Mouse (Mus musculus): ENCODE measurements around the gene Lrtm1. TPM values are rescaled to one million over a fixed set of nuclear protein-coding genes. Genes with fewer than 3 reads are reported as not detected.
A peak's percentile ranks its signal among the peaks of the same experiment; 100 is the strongest.

The Lrtm1 gene
- total RNA-seq (2014; rRNA removed) (3.4 and 11.0 TPM in 2 replicates), polyA plus RNA-seq (2012; rRNA removed) (10.2 and 11.9 TPM in 2 replicates)

DNA sequence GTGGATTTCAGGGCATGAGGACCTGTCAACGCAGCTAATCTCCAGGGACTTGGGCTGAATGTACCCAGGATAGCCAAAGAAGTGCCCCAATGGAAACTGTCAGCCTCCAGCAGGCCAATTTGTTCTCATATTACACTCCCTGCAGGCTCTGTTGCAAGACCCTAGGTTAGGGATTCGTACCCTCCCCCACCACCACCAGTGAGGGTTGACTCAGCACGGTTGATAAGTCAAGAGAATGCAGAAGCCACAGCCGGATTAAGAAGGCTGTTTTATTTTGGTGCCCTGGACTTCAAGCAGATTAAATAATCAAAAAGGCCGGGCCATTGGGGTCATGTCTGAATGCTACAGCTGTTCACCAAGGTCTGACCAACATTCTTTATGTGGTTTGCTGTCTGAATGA is at the start of gene Lrtm1:
Lrtm1 (plus strand) TSS at position 326 of the 400 bp plus-strand sequence.
- 10% methylated on average over 5 of the region's 5 CpGs for WGBS
- Histone ChIP-seq H3K4me3 (ENCODE audit: insufficient read depth, low read depth, low read length) (no peak within 1 kb of the TSS; the same call in 1 of the 2 replicates), H3K36me3 (ENCODE audit: control insufficient read depth, insufficient read depth, low read length) (no peaks in the 10 kb centered on the region), H3K9ac (ENCODE audit: low read depth, low read length) (no peak within 1 kb of the TSS), H3K27me3 (ENCODE audit: control insufficient read depth, insufficient read depth, low read length) (no peaks in the 10 kb centered on the region), H3K27ac (replicated peaks; ENCODE audit: insufficient read depth, low read depth, low read length) (peak within 1 kb of the TSS; percentile 22; the same call in 1 of the 2 replicates), H3K79me2 (ENCODE audit: control insufficient read depth, insufficient read depth, low read length) (no peaks in the 10 kb centered on the region), H3K4me1 (ENCODE audit: control insufficient read depth, insufficient read depth, low read length) (peaks cover 13% of the 10 kb centered on the region)
- TF ChIP-seq CTCF (IDR thresholded peaks at IDR 0.05; ENCODE audit: low read depth, low read length): no peak
- TF ChIP-seq POLR2A (IDR thresholded peaks at IDR 0.05; ENCODE audit: extremely low read depth, insufficient read depth, low read length): no peak
- peak; percentile 83 for DNase-seq (ENCODE audit: extremely low read depth, low read depth, low spot score)

- H3K79me2 ChIP-seq (ENCODE audit: control insufficient read depth, insufficient read depth, low read length): no peaks in the 10 kb centered on the region
- H3K36me3 ChIP-seq (ENCODE audit: control insufficient read depth, insufficient read depth, low read length): no peaks in the 10 kb centered on the region
- no peaks in the 10 kb centered on the region for H3K27me3 ChIP-seq (ENCODE audit: control insufficient read depth, insufficient read depth, low read length)
- H3K27ac ChIP-seq (replicated peaks; ENCODE audit: insufficient read depth, low read depth, low read length): no peak overlapping the region
- H3K9ac ChIP-seq (ENCODE audit: low read depth, low read length): no peak overlapping the region
- H3K4me1 ChIP-seq (ENCODE audit: control insufficient read depth, insufficient read depth, low read length): no peaks in the 10 kb centered on the region
- no peak for DNase-seq (ENCODE audit: extremely low read depth, low read depth, low spot score)
- 81% methylated on average over 4 of the region's 4 CpGs for WGBS
- no peak for TF ChIP-seq POLR2A (IDR thresholded peaks at IDR 0.05; ENCODE audit: extremely low read depth, insufficient read depth, low read length)
- no peak for TF ChIP-seq CTCF (IDR thresholded peaks at IDR 0.05; ENCODE audit: low read depth, low read length)
- no peak overlapping the region for H3K4me3 ChIP-seq (ENCODE audit: insufficient read depth, low read depth, low read length)
These were observed 48.8 kb upstream of the Lrtm1 start for GRCm38 (mm10) chr14:28969247-28969646.

DNA sequence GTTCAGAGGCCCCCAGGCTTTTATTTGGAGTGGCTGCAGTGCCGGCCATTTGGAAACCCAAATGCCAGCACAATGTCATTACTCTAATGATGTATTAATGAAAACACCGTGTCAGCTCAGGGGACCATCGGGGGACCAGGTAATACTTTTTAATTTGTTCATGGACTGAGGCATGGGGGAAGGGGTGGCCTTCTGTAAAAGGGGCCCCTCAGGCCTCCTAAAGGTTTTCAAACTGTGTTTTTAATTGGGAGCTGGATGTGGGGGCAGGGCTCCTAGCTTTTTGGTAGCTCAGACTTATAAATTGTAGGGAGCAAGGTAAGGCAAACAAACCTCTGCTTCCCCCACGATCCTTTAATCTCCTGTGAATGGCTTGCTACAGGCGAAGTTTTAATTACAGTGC is 45.4 kb upstream of the Lrtm1 start:
- no peak overlapping the region for H3K9ac ChIP-seq (ENCODE audit: low read depth, low read length)
- no peaks in the 10 kb centered on the region for H3K27me3 ChIP-seq (ENCODE audit: control insufficient read depth, insufficient read depth, low read length)
- TF ChIP-seq CTCF (IDR thresholded peaks at IDR 0.05; ENCODE audit: low read depth, low read length) (no peak), POLR2A (IDR thresholded peaks at IDR 0.05; ENCODE audit: extremely low read depth, insufficient read depth, low read length) (no peak)
- no peaks in the 10 kb centered on the region for H3K36me3 ChIP-seq (ENCODE audit: control insufficient read depth, insufficient read depth, low read length)
- H3K27ac ChIP-seq (replicated peaks; ENCODE audit: insufficient read depth, low read depth, low read length): no peak overlapping the region
- H3K4me1 ChIP-seq (ENCODE audit: control insufficient read depth, insufficient read depth, low read length): 0 out of 2 replicates have a peak, but pooled peaks cover 2% of the 10 kb centered on the region
- no peak overlapping the region for H3K4me3 ChIP-seq (ENCODE audit: insufficient read depth, low read depth, low read length)
- H3K79me2 ChIP-seq (ENCODE audit: control insufficient read depth, insufficient read depth, low read length): no peaks in the 10 kb centered on the region
- DNase-seq (ENCODE audit: extremely low read depth, low read depth, low spot score): no peak
- 77% methylated on average over 5 of the region's 5 CpGs for WGBS

DNA sequence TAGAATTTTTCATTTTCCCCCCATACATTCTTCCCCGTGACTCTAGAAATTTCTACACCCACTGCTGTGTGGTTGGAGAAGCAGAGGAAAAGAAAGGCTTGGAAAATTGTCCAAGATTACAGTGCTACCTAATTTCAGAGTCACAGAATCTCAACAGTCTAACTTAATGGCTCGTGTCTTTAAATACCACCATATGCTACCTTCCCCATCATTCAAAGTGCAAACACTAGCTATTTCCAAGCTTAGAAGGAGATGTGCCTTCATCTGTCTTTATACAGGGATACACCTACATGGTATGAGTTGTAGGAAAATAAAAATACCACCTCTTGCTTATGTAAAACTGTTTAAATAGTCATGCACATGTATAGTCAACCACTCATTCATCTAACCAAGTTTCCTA is 38.8 kb upstream of the Lrtm1 start:
- Histone ChIP-seq H3K79me2 (ENCODE audit: control insufficient read depth, insufficient read depth, low read length) (no peaks in the 10 kb centered on the region), H3K4me1 (ENCODE audit: control insufficient read depth, insufficient read depth, low read length) (0 out of 2 replicates have a peak, but pooled peaks cover 2% of the 10 kb centered on the region), H3K27me3 (ENCODE audit: control insufficient read depth, insufficient read depth, low read length) (no peaks in the 10 kb centered on the region), H3K4me3 (ENCODE audit: insufficient read depth, low read depth, low read length) (no peak overlapping the region), H3K9ac (ENCODE audit: low read depth, low read length) (no peak overlapping the region), H3K36me3 (ENCODE audit: control insufficient read depth, insufficient read depth, low read length) (no peaks in the 10 kb centered on the region), H3K27ac (replicated peaks; ENCODE audit: insufficient read depth, low read depth, low read length) (no peak overlapping the region)
- no peak for DNase-seq (ENCODE audit: extremely low read depth, low read depth, low spot score)
- TF ChIP-seq CTCF (IDR thresholded peaks at IDR 0.05; ENCODE audit: low read depth, low read length): no peak
- TF ChIP-seq POLR2A (IDR thresholded peaks at IDR 0.05; ENCODE audit: extremely low read depth, insufficient read depth, low read length): no peak
- 89% methylated on average over 2 of the region's 2 CpGs for WGBS

DNA sequence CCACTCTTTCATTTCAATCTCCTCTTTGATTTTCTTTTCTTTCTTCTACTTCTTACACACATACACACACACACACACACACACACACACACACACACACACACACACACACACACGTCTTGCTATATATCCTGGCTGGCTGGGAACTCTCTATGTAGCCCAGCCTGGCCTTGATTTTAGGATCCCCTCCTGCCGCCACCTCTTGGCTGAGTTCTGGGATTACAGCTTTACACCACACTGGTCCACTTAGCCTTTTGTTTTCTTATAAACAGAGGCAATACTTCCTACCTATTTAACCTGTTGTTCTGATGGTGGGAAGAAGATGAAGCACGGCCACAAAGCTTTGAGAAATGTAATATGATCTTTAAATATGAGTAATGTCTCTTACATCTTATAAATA is 37.5 kb upstream of the Lrtm1 start:
- Histone ChIP-seq H3K9ac (ENCODE audit: low read depth, low read length) (no peak overlapping the region), H3K79me2 (ENCODE audit: control insufficient read depth, insufficient read depth, low read length) (no peaks in the 10 kb centered on the region), H3K4me3 (ENCODE audit: insufficient read depth, low read depth, low read length) (no peak overlapping the region), H3K36me3 (ENCODE audit: control insufficient read depth, insufficient read depth, low read length) (no peaks in the 10 kb centered on the region), H3K4me1 (ENCODE audit: control insufficient read depth, insufficient read depth, low read length) (no peaks in the 10 kb centered on the region), H3K27me3 (ENCODE audit: control insufficient read depth, insufficient read depth, low read length) (no peaks in the 10 kb centered on the region), H3K27ac (replicated peaks; ENCODE audit: insufficient read depth, low read depth, low read length) (no peak overlapping the region)
- 74% methylated on average over 3 of the region's 3 CpGs for WGBS
- TF ChIP-seq POLR2A (IDR thresholded peaks at IDR 0.05; ENCODE audit: extremely low read depth, insufficient read depth, low read length) (no peak), CTCF (IDR thresholded peaks at IDR 0.05; ENCODE audit: low read depth, low read length) (no peak)
- DNase-seq (ENCODE audit: extremely low read depth, low read depth, low spot score): no peak

GRCm38 (mm10) chr14:28984276-28984675 is 33.7 kb upstream of the Lrtm1 start:
- Histone ChIP-seq H3K4me3 (ENCODE audit: insufficient read depth, low read depth, low read length) (no peak overlapping the region), H3K4me1 (ENCODE audit: control insufficient read depth, insufficient read depth, low read length) (peaks cover 5% of the 10 kb centered on the region), H3K9ac (ENCODE audit: low read depth, low read length) (no peak overlapping the region), H3K36me3 (ENCODE audit: control insufficient read depth, insufficient read depth, low read length) (no peaks in the 10 kb centered on the region), H3K79me2 (ENCODE audit: control insufficient read depth, insufficient read depth, low read length) (no peaks in the 10 kb centered on the region), H3K27me3 (ENCODE audit: control insufficient read depth, insufficient read depth, low read length) (no peaks in the 10 kb centered on the region), H3K27ac (replicated peaks; ENCODE audit: insufficient read depth, low read depth, low read length) (no peak overlapping the region)
- WGBS: 65% methylated on average over 2 of the region's 2 CpGs
- DNase-seq (ENCODE audit: extremely low read depth, low read depth, low spot score): no peak
- TF ChIP-seq CTCF (IDR thresholded peaks at IDR 0.05; ENCODE audit: low read depth, low read length) (no peak), POLR2A (IDR thresholded peaks at IDR 0.05; ENCODE audit: extremely low read depth, insufficient read depth, low read length) (no peak)
